Mouse (Mus musculus) cerebellum, adult 2 months (tissue): Measurements from ENCODE around the gene Hivep2.

Source experiments
- CTCF ChIP-seq: fragments of 200-500 bp; IDR thresholded peaks from 2 replicates; pipeline ENCODE4 v1.5.1; 2011; ENCODE audit warnings: low read depth, mild to moderate bottlenecking, control low read depth, low read length, moderate library complexity, borderline replicate concordance; ENCODE audit not compliant: insufficient read depth
- POLR2A ChIP-seq: fragments of 200-500 bp; IDR thresholded peaks from 2 replicates; pipeline ENCODE4 v1.6.1; 2011; ENCODE audit warnings: low read length, control low read depth, borderline replicate concordance; ENCODE audit not compliant: insufficient read depth

DNA sequence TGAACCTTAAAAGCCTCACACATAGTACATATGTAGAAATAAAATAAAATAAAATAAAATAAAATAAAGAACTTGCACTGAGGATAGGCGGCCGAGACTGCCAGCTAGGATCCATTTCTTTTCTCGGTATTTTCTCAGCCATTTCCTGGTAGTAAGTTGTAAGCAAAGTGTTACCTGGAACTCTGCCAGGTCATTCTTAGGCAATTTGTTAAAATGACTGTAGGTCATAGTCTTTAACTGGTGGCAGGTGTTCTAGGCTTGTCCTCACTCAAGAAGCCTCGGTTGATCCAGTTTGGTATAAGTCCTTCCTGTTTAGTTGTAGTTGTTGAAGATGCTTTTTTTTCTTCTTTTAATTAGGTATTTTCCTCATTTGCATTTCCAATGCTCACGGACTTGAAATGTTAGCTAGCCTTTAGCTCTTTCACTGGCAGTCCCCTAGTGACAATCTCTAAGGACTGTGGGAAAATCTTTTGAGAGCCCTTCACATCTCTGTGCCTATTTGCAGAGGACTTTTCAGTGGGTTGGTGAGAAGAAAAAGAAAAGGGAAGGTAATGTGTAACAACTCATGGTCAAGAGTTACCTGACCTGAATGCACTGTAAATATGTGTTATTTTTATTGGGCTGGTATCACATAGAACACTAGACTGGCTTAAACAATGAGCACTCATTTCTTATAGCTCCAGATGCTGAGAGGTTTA lies 203.1 kb downstream of the Hivep2 start:
- no peak for TF ChIP-seq CTCF
- TF ChIP-seq POLR2A, result no peak
